Mouse (Mus musculus): ENCODE results near the gene Primpol.

Gene Primpol

GRCm38 (mm10) chr8:46616879-46617689 is at the start of gene Primpol, which contains the start of gene Casp3:
Primpol (minus strand) TSS chr8:46617212.
Casp3 (plus strand) TSS chr8:46617291.
- peak; percentile 94 for DNase-seq (ENCODE audit: low spot score)

- DNase-seq (ENCODE audit: low spot score): no peak
Measured at GRCm38 (mm10) chr8:46655919-46656318, 38.9 kb upstream of the Primpol start.

- DNase-seq (ENCODE audit: low spot score): no peak
Measured at GRCm38 (mm10) chr8:46651872-46652271, 34.9 kb upstream of the Primpol start.

GRCm38 (mm10) chr8:46648421-46648820 is 31.4 kb upstream of the Primpol start:
- no peak for DNase-seq (ENCODE audit: low spot score)

- DNase-seq (ENCODE audit: low spot score): no peak
Measured at GRCm38 (mm10) chr8:46641272-46641671, 24.3 kb upstream of the Primpol start.

GRCm38 (mm10) chr8:46639852-46640251 is 22.8 kb upstream of the Primpol start:
- no peak for DNase-seq (ENCODE audit: low spot score)

- DNase-seq (ENCODE audit: low spot score): peak; percentile 11
Measured at GRCm38 (mm10) chr8:46639010-46639571, 22.1 kb upstream of the Primpol start.

GRCm38 (mm10) chr8:46630932-46631331 is 13.9 kb upstream of the Primpol start:
- DNase-seq (ENCODE audit: low spot score): no peak

- DNase-seq (ENCODE audit: low spot score): no peak
Measured at GRCm38 (mm10) chr8:46630422-46630821, 13.4 kb upstream of the Primpol start.

- no peak for DNase-seq (ENCODE audit: low spot score)
Measured at GRCm38 (mm10) chr8:46628645-46629044, 11.6 kb upstream of the Primpol start.

- DNase-seq (ENCODE audit: low spot score): no peak
Measured at GRCm38 (mm10) chr8:46627881-46628280, 10.9 kb upstream of the Primpol start.

GRCm38 (mm10) chr8:46626642-46627041 is 9.6 kb upstream of the Primpol start:
- DNase-seq (ENCODE audit: low spot score): no peak

GRCm38 (mm10) chr8:46625166-46625565 is 8.2 kb upstream of the Primpol start:
- DNase-seq (ENCODE audit: low spot score): no peak

GRCm38 (mm10) chr8:46622446-46623270 is 5.6 kb upstream of the Primpol start:
- DNase-seq (ENCODE audit: low spot score): no peak

- DNase-seq (ENCODE audit: low spot score): no peak
Measured at GRCm38 (mm10) chr8:46618639-46619320, 1.8 kb upstream of the Primpol start.

GRCm38 (mm10) chr8:46617690-46618620 is 943 bp upstream of the Primpol start:
- DNase-seq (ENCODE audit: low spot score): no peak

- no peak for DNase-seq (ENCODE audit: low spot score)
Measured at GRCm38 (mm10) chr8:46615936-46616335, 1.1 kb downstream of the Primpol start.

- no peak for DNase-seq (ENCODE audit: low spot score)
Measured at GRCm38 (mm10) chr8:46613377-46613776, 3.6 kb downstream of the Primpol start.

GRCm38 (mm10) chr8:46612913-46613312 is 4.1 kb downstream of the Primpol start:
- no peak for DNase-seq (ENCODE audit: low spot score)

GRCm38 (mm10) chr8:46611557-46611956 is 5.5 kb downstream of the Primpol start:
- DNase-seq (ENCODE audit: low spot score): no peak

GRCm38 (mm10) chr8:46606930-46607329 is 10.1 kb downstream of the Primpol start:
- DNase-seq (ENCODE audit: low spot score): no peak

Measured in ovary, postnatal 14 days (tissue).